Mouse (Mus musculus): ENCODE measurements around the gene Yap1.

DNA sequence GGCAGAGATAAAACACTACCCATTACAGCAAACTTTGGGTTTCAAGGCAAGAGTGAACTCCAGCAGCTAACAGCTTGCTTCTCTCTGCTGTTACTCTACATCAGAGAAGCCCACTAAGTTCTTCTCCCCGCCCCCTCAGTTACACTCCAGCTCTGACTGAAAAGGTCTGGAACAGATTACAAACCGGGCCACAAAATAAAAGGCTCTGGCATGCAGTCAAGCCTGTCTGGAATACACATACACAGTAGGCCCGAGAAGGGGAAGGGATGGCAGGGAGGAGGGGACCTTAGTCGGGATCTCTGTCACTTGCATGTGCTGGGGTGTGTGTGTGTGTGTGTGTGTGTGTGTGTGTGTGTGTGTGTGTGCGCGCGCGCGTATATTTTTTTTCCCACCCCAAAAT lies 44.0 kb downstream of the Yap1 start:
- no peak for TF ChIP-seq CTCF (IDR thresholded peaks at IDR 0.05; ENCODE audit: insufficient read depth, low read length)
- no peak for TF ChIP-seq POLR2A (IDR thresholded peaks at IDR 0.05; ENCODE audit: borderline replicate concordance, extremely low read depth, low read depth, low read length)
